Mouse (Mus musculus) cerebellum, adult 9-11 months (tissue): ENCODE measurements around the gene Gemin7.

ENCODE experiments used
- DNase-seq: peaks from one replicate; pipeline ENCODE4 v3.0.0; 2022

Gemin7 gene

DNA sequence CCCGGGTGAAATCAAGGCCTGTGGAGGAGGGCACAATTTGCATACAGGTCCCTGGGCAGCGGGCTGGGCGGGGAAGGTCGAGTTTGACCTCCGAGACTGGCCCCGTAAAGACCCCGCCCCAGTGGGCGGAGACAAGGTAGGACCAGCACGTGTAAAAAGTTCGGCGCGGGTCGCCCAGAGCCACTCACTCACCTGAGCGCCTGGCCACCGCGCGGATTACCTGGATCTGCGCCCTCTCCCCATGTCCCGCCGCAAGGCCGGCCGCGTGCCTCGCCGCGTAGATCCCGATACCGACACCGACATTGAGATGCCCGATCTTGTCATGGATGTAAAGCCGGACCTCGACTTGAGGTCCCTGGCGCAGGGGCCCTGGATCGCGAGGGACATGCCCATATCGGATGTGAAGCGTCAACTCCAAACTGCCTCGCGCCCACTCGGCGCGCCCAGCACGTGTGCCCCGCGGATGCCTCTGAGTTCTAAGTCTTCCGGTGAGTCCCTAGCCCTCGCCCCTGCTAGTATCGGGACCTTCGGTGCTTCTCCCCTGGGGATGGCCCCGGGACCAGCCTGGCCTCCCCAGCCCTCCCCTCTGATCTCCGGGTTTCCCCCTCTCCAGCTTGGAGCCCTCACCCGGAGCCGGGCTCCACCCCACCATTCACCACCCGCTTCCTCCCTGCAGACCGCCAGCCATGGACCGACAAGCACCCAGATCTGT lies at the start of gene Gemin7, which contains the start of gene Zfp296:
Gene Gemin7, minus strand, starts transcription at position 455 of the 712 bp plus-strand sequence.
Gene Zfp296, plus strand, starts transcription at position 147 of the 712 bp plus-strand sequence.
- peak; percentile 71 for DNase-seq

DNA sequence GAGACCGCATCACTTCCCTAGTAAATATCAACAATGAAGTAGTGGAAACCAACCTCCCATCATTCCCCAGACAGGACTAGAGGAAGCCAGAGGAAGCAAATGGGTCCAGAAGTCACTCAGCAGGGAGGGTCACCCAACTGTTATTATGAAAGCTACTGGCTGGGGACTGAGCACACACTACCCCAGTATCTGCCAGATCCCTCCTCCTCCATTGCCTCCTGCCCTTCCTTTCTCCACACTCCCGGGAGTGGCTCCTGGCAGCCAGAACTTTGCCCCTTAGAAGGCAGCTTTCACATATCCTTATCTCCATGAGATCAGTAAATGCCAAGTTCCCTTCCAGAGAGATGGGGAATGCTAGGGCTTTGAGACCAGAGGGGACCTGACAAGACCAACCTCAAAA lies 46.0 kb upstream of the Gemin7 start:
- no peak for DNase-seq

DNA sequence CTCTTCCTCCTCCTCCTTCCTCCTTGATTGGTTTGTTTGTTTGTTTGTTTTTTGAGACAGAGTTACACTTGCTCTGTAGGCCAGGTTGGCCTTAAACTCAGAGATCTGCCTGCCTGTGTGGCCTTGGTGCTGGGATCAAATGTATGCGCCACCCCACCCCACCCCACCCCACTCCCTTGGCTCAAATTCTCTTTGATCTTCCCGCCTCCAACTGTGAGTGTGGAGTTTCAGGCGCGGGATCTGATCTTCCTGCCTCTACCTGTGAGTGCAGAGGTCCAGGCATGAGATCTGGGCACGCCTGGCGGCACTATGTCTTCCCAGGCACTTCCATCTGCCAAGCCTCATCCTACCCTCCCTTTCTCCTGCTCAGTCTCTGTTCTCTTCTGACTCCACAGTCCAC lies 44.8 kb upstream of the Gemin7 start:
- DNase-seq = no peak

DNA sequence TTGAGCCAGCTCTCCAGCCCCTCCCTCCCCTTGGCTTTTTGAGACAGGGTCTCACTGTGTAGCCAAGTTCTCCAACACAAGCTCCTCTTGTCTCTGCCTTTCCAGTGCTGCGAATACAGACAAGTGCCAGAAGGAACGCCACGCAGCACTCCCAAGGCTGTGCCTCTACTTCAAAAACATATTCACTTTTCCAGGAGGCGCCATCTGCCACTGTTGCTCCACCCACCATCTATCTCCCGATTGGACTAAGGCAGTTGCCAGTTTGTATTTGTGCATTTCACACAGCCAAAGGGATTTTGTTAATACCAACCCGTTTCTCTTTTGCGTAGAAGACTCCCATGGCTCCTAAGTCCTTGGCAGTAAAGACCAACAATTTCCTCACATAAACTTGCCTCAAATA lies 43.4 kb upstream of the Gemin7 start:
- DNase-seq = no peak

DNA sequence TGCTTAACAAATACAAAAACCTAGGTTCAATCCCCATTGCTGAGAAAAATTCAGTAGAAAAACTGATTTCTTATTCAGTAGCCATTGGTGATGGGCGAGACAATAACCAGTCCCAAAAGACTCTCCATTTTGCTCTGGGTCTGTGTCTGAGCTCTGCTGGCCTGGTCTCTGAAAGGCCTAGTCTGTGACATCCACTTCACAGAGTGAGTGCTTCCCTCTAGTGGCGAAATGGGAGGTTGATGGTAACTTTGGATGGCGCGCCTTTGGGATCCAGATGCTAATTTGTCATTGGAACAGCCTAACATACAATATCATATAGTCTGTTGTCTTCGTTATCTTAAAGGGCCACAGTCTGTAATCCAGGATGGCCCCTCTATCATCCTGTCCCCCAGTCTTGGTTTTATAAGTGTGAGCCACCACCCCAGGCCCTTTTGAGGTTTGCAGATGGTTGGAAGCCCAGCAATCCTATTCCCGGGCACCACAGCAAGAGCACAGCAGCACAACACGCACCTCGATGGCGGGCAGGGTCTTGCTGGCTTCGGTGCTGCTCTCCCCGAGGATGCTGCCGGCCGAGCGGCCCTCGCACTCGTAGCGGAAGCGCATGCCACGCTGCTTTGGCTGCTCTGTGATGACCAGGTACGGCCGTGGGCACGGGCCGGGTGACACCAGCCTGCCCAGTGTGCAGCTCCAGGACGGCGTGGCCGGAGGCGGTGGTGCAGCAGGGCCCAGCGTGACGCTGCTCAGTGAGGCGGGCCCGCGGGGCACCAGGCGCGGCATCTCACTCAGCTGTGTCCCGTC lies 41.8 kb upstream of the Gemin7 start:
- DNase-seq = peak; percentile 75

- no peak for DNase-seq
Observed at GRCm38 (mm10) chr7:19615036-19615577, 37.7 kb upstream of the Gemin7 start.

- DNase-seq = no peak
Observed at GRCm38 (mm10) chr7:19610969-19611368, 33.6 kb upstream of the Gemin7 start.

DNA sequence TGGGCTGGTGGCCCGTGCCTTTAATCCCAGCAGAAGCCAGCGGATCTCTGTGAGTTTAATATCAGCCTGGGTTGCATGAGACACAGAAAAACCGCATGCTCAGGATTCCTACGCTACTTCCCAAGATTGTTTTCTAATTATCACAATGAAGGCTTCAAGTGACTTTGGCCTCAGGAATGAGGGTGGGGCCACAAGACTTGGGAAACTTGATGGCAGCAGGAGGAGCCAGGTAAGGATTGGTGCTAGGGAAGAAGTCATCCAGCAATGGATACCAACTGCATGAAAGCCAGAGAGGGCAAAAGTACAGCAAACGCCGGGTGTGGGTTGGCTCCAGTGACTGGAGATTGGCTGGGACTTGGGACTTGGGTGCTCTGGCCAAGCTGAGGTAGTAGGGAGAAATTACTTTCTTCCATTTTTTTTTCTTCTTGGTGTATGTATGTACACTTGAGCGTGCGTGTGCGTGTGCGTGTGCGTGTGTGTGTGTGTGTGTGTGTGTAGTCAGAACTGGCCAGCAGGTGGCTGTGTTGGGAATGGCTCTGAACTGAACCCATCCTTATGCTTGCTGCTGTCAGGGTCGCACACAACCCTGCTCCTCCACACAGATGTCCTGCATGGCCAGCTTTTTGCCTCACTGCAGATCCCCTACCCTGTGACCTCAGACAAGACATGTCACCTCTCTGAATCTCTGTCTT lies 32.4 kb upstream of the Gemin7 start:
- no peak for DNase-seq

- DNase-seq = peak; percentile 18
Observed at GRCm38 (mm10) chr7:19607291-19607690, 29.9 kb upstream of the Gemin7 start.

DNA sequence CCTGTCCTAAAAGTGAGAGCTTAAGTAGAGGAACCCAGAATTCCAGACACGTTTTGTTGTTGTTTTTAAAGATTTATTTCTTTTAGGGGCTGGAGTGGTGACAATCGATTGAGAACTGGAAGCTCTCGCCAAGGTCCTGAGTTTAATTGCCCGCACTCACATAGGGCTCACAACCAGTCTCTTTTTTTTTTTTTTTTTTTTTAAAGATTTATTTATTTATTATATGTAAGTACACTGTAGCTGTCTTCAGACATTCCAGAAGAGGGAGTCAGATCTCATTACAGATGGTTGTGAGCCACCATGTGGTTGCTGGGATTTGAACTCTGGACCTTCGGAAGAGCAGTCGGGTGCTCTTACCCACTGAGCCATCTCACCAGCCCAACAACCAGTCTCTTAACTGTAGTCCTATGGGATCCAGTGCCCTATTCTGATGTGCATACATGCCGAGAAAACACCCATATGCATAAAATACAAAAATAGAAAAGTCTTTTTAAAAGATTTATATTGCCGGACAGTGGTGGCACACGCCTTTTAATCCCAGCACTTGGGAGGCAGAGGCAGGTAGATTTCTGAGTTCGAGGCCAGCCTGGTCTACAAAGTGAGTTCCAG lies 27.3 kb upstream of the Gemin7 start:
- peak; percentile 21 for DNase-seq

DNA sequence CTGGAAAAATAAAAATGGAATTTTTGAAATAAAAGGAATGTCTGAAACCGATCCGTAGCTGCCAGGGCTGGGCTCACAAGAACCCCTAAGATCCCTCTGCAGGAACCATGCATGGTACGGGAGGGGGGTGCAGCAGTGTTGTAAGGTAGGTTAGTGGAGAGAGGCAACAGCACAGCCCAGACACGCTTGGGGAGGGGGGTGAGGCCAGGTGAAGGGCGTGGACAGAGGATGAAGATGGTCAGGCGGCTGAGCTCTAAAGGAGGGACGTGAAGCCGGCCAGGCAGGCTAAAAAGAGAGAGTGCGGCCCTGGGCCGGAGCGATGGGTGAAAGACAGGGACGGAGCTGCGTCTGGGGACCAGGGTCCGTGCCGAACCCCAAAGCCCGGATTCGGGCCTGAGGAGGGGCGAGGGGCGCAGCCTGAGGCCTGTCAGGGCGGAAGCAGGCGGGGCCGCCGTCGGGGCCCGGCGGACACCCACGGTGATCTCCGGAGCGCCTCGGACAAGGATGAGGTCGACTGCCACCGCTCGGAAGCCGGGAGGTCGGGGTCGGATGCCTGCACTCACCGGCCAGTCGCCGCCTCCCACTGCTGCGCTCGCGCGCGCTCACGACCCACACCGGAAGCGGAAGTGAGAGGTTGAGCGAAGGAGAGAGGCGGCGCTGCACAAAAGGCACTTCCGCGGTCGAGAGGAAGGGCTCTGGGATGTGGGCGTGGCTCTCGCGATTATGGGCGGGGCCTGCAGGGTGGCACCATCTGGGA lies 26.6 kb upstream of the Gemin7 start, which contains the start of gene Clasrp:
Gene Clasrp, minus strand, starts transcription at position 638 of the 757 bp plus-strand sequence.
- DNase-seq = peak; percentile 96

GRCm38 (mm10) chr7:19603055-19603454 lies 25.7 kb upstream of the Gemin7 start:
- peak; percentile 28 for DNase-seq

- DNase-seq = peak; percentile 62
Observed at GRCm38 (mm10) chr7:19600562-19600961, 23.2 kb upstream of the Gemin7 start.

GRCm38 (mm10) chr7:19593061-19593730 lies 15.8 kb upstream of the Gemin7 start:
- DNase-seq = no peak

GRCm38 (mm10) chr7:19589917-19590316 lies 12.5 kb upstream of the Gemin7 start:
- DNase-seq = peak; percentile 90

- DNase-seq = no peak
Observed at GRCm38 (mm10) chr7:19589207-19589606, 11.8 kb upstream of the Gemin7 start.

GRCm38 (mm10) chr7:19586269-19586668 lies 8.9 kb upstream of the Gemin7 start:
- DNase-seq = no peak

DNA sequence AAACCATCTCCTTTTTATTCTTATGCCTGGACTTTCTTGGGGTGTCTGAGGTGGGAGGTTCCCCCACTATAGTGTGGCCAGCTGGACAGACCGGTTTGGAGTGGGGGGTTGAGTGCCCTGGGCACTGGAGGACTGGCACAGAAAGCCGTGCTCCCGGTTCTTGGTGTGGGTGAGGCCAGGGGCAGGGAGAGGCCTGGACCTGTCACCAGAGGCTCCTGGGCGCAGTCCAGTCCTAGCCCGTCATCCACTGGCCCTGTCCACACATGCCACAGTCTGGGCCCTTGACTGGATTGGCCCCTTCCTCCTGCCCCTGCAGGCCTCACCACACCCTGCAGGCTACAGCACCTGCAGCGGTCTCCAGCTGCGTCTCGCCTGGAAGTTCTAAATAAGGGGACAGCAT lies 3.2 kb upstream of the Gemin7 start:
- DNase-seq = no peak

GRCm38 (mm10) chr7:19579751-19580150 lies 2.4 kb upstream of the Gemin7 start:
- DNase-seq = no peak

GRCm38 (mm10) chr7:19578436-19578835 lies 1.0 kb upstream of the Gemin7 start:
- DNase-seq = no peak

- peak; percentile 73 for DNase-seq
Observed at GRCm38 (mm10) chr7:19577877-19578414, 551 bp upstream of the Gemin7 start.
